Mouse (Mus musculus) heart, adult 2 months (tissue): Measurements from ENCODE around the gene Pakap.

Experiments used
- CTCF ChIP-seq: fragments of 200-600 bp; IDR thresholded peaks from 2 replicates; pipeline ENCODE4 v1.8.1; 2022; ENCODE audit warnings: antibody characterized with exemption, mild to moderate bottlenecking, moderate library complexity
- EP300 ChIP-seq: fragments of 200-500 bp; IDR thresholded peaks from 2 replicates; pipeline ENCODE4 v1.6.1; 2011; ENCODE audit warnings: low read depth, low read length, control low read depth; ENCODE audit not compliant: insufficient read depth
- POLR2A ChIP-seq: fragments of 200-500 bp; IDR thresholded peaks from 2 replicates; pipeline ENCODE4 v1.6.1; 2011; ENCODE audit warnings: mild to moderate bottlenecking, low read depth, low read length, control low read depth; ENCODE audit not compliant: insufficient read depth

DNA sequence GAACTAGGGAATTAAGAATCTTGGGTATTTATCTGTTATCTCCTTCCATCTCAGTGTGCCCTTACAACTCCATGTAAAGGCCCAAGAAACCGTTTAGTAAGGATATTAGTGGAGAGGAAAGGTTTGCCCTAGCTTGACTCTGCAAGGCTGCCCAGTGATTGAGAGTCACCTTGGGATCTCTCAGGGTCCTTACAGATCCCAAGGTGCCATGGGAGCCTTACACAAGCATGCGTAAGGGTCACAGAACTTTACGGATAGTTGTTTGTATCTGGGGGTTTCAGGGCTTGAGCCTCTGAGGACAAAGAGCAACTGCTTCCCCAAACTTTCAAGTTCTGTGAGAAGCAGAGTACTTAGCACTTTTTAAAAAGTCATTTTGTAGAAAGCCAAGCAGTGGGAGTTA, 6.2 kb downstream of the Pakap start:
- no peak for TF ChIP-seq EP300
- no peak for TF ChIP-seq CTCF
- no peak for TF ChIP-seq POLR2A
